Mouse (Mus musculus) cortical plate, adult 2 months (tissue): Measurements from ENCODE around the gene Tmem45b.

Experiments
- CTCF ChIP-seq: fragments of 200-500 bp; IDR thresholded peaks from 2 replicates; pipeline ENCODE4 v1.5.1; 2011; ENCODE audit warnings: mild to moderate bottlenecking, control low read depth, low read length; ENCODE audit not compliant: insufficient read depth; ENCODE audit errors: extremely low read depth
- POLR2A ChIP-seq: fragments of 200-500 bp; IDR thresholded peaks from 2 replicates; pipeline ENCODE4 v1.6.1; 2011; ENCODE audit warnings: mild to moderate bottlenecking, low read length, control low read depth; ENCODE audit not compliant: insufficient read depth; ENCODE audit errors: extremely low read depth

GRCm38 (mm10) chr9:31437861-31438260 lies 26.4 kb downstream of the Tmem45b start:
- no peak for TF ChIP-seq POLR2A
- TF ChIP-seq CTCF = no peak
